Mouse (Mus musculus): Measurements from ENCODE around the gene 2900026A02Rik.

- TF ChIP-seq CTCF (IDR thresholded peaks at IDR 0.05; ENCODE audit: borderline replicate concordance, insufficient read depth, low read length) (no peak), POLR2A (IDR thresholded peaks at IDR 0.05; ENCODE audit: low read depth, low read length) (no peak)
Measured at GRCm38 (mm10) chr5:113086439-113086838, 134.6 kb downstream of the 2900026A02Rik start.
